Mouse (Mus musculus) embryonic facial prominence, embryonic 14.5 days (tissue): ENCODE results near the gene Ttc24. TPM values are rescaled to one million over a fixed set of nuclear protein-coding genes. Genes with fewer than 3 reads are reported as not detected.
A peak's percentile ranks its signal among the peaks of the same experiment; 100 is the strongest.

Experiments
- ATAC-seq: fragments of 200-750 bp; cut with Nextera tagmentation; 2 replicates; pipeline ENCODE4 v1.8.0; 2017; ENCODE audit warnings: low read depth, moderate number of reproducible peaks, moderate TSS enrichment
- DNase-seq: peaks from one replicate; pipeline ENCODE4 v3.0.0-alpha.2; 2015; ENCODE audit warnings: low spot score
- H3K27ac ChIP-seq: fragments of 300-500 bp; sonication (generic); replicated peaks from 2 replicates; pipeline ENCODE4 v1.5.1; 2014; ENCODE audit warnings: low read depth, mild to moderate bottlenecking, low read length, moderate library complexity
- H3K27me3 ChIP-seq: fragments of 300-500 bp; sonication (generic); replicated peaks from 2 replicates; pipeline ENCODE4 v1.6.1; 2014; ENCODE audit warnings: low read length; ENCODE audit not compliant: control insufficient read depth, insufficient read depth
- H3K36me3 ChIP-seq: fragments of 300-500 bp; sonication (generic); 2 replicates; pipeline ENCODE4 v1.6.1; 2014; ENCODE audit warnings: low read length, mixed read lengths; ENCODE audit not compliant: control insufficient read depth, insufficient read depth
- H3K4me1 ChIP-seq: fragments of 300-500 bp; sonication (generic); 2 replicates; pipeline ENCODE4 v1.6.1; 2014; ENCODE audit warnings: antibody characterized with exemption, low read length; ENCODE audit not compliant: control insufficient read depth, insufficient read depth
- H3K4me2 ChIP-seq: fragments of 300-500 bp; sonication (generic); 2 replicates; pipeline ENCODE4 v1.6.1; 2014; ENCODE audit warnings: low read depth, mild to moderate bottlenecking, low read length, moderate library complexity, mixed read lengths
- H3K4me3 ChIP-seq: fragments of 300-500 bp; sonication (generic); 2 replicates; pipeline ENCODE4 v1.5.1; 2014; ENCODE audit warnings: low read depth, mild to moderate bottlenecking, low read length
- H3K9ac ChIP-seq: fragments of 300-500 bp; sonication (generic); 2 replicates; pipeline ENCODE4 v1.6.1; 2014; ENCODE audit warnings: low read depth, mild to moderate bottlenecking, low read length, moderate library complexity, mixed read lengths
- H3K9me3 ChIP-seq: fragments of 300-500 bp; sonication (generic); 2 replicates; pipeline ENCODE4 v1.6.1; 2016; ENCODE audit warnings: low read length; ENCODE audit not compliant: control insufficient read depth
- WGBS: fragments of 180-500 bp; shearing (Covaris S2); extraction: QIAGEN DNeasy Blood & Tissue Kit; methylation state at CpG from one replicate; pipeline ENCODE4 v1.1.7; 2014; 5-methylcytosine and 5-hydroxymethylcytosine counted together
- polyA plus RNA-seq: library from polyadenylated mRNA; unstranded; fragments of >200 nt; fragmentation: Nextera tagmentation; extraction: Ambion mirVana; gene quantifications from 2 replicates; pipeline ENCODE4 v1.2.1, GENCODE M21; 2014

Ttc24 gene
- polyA plus RNA-seq = 0.17 and 0.31 TPM in 2 replicates

- H3K36me3 ChIP-seq = no peaks in the 10 kb centered on the region
- H3K9ac ChIP-seq = no peak within 1 kb of the TSS
- ATAC-seq = peak; percentile 77; the same call in 1 of the 2 replicates
- peak; percentile 39 for DNase-seq
- no peaks in the 10 kb centered on the region for H3K9me3 ChIP-seq
- 0 out of 2 replicates have a peak, but pooled peaks cover 7% of the 10 kb centered on the region for H3K4me1 ChIP-seq
- H3K27me3 ChIP-seq = no peaks in the 10 kb centered on the region
- no peak within 1 kb of the TSS for H3K4me3 ChIP-seq
- H3K4me2 ChIP-seq = no peak within 1 kb of the TSS
- H3K27ac ChIP-seq = no peak within 1 kb of the TSS
- WGBS = 72% methylated on average over 4 of the region's 4 CpGs
Observed at GRCm38 (mm10) chr3:88078204-88078603, at the start of gene Ttc24. Gene Ttc24 (minus strand): TSS chr3:88078304.

- Histone ChIP-seq H3K4me2 (no peak overlapping the region), H3K9me3 (no peaks in the 10 kb centered on the region), H3K4me1 (no peaks in the 10 kb centered on the region), H3K27me3 (no peaks in the 10 kb centered on the region), H3K36me3 (no peaks in the 10 kb centered on the region), H3K4me3 (no peak overlapping the region), H3K27ac (no peak overlapping the region), H3K9ac (no peak overlapping the region)
- ATAC-seq (no peak), DNase-seq (no peak)
- WGBS = 73% methylated on average over 3 of the region's 3 CpGs
Observed at GRCm38 (mm10) chr3:88127636-88128035, 49.5 kb upstream of the Ttc24 start.

GRCm38 (mm10) chr3:88126181-88126580 lies 48.1 kb upstream of the Ttc24 start:
- Histone ChIP-seq H3K27ac (no peak overlapping the region), H3K4me2 (no peak overlapping the region), H3K9me3 (no peaks in the 10 kb centered on the region), H3K4me1 (no peaks in the 10 kb centered on the region), H3K9ac (no peak overlapping the region), H3K4me3 (no peak overlapping the region), H3K36me3 (0 out of 2 replicates have a peak, but pooled peaks cover 1% of the 10 kb centered on the region), H3K27me3 (no peaks in the 10 kb centered on the region)
- DNase-seq (no peak), ATAC-seq (no peak)
- 73% methylated on average over 7 of the region's 7 CpGs for WGBS

GRCm38 (mm10) chr3:88125195-88125594 lies 47.1 kb upstream of the Ttc24 start:
- no peak overlapping the region for H3K4me2 ChIP-seq
- peaks cover 11% of the 10 kb centered on the region for H3K36me3 ChIP-seq
- ATAC-seq = no peak
- no peak overlapping the region for H3K4me3 ChIP-seq
- H3K27me3 ChIP-seq = no peaks in the 10 kb centered on the region
- 69% methylated on average over 4 of the region's 4 CpGs for WGBS
- H3K9ac ChIP-seq = no peak overlapping the region
- DNase-seq = no peak
- no peak overlapping the region for H3K27ac ChIP-seq
- no peaks in the 10 kb centered on the region for H3K4me1 ChIP-seq
- no peaks in the 10 kb centered on the region for H3K9me3 ChIP-seq

GRCm38 (mm10) chr3:88121164-88122131 lies 43.3 kb upstream of the Ttc24 start:
- Histone ChIP-seq H3K27me3 (no peaks in the 10 kb centered on the region), H3K4me1 (no peaks in the 10 kb centered on the region), H3K9me3 (no peaks in the 10 kb centered on the region), H3K4me3 (no peak overlapping the region), H3K4me2 (no peak overlapping the region), H3K9ac (no peak overlapping the region), H3K36me3 (peaks cover 37% of the 10 kb centered on the region), H3K27ac (no peak overlapping the region)
- DNase-seq = no peak
- no peak for ATAC-seq
- 78% methylated on average over 12 of the region's 14 CpGs for WGBS

GRCm38 (mm10) chr3:88120117-88120651 lies 42.1 kb upstream of the Ttc24 start:
- DNase-seq (no peak), ATAC-seq (no peak)
- 91% methylated on average over 19 of the region's 19 CpGs for WGBS
- H3K36me3 ChIP-seq = peaks cover 48% of the 10 kb centered on the region
- H3K4me1 ChIP-seq = no peaks in the 10 kb centered on the region
- H3K27ac ChIP-seq = no peak overlapping the region
- H3K9me3 ChIP-seq = no peaks in the 10 kb centered on the region
- no peak overlapping the region for H3K4me2 ChIP-seq
- no peak overlapping the region for H3K9ac ChIP-seq
- no peaks in the 10 kb centered on the region for H3K27me3 ChIP-seq
- no peak overlapping the region for H3K4me3 ChIP-seq

- H3K4me2 ChIP-seq = no peak overlapping the region
- H3K9me3 ChIP-seq = no peaks in the 10 kb centered on the region
- H3K36me3 ChIP-seq = peaks cover 74% of the 10 kb centered on the region
- no peak for DNase-seq
- no peaks in the 10 kb centered on the region for H3K27me3 ChIP-seq
- 96% methylated on average over 11 of the region's 12 CpGs for WGBS
- ATAC-seq = no peak
- no peak overlapping the region for H3K27ac ChIP-seq
- H3K4me1 ChIP-seq = no peaks in the 10 kb centered on the region
- no peak overlapping the region for H3K4me3 ChIP-seq
- H3K9ac ChIP-seq = no peak overlapping the region
Observed at GRCm38 (mm10) chr3:88114396-88114795, 36.3 kb upstream of the Ttc24 start.

GRCm38 (mm10) chr3:88109126-88109525 lies 31.0 kb upstream of the Ttc24 start:
- WGBS = 97% methylated on average over 6 of the region's 6 CpGs
- DNase-seq (no peak), ATAC-seq (no peak)
- H3K27me3 ChIP-seq = no peaks in the 10 kb centered on the region
- peaks cover 78% of the 10 kb centered on the region for H3K36me3 ChIP-seq
- H3K9me3 ChIP-seq = no peaks in the 10 kb centered on the region
- no peak overlapping the region for H3K27ac ChIP-seq
- no peaks in the 10 kb centered on the region for H3K4me1 ChIP-seq
- H3K4me3 ChIP-seq = no peak overlapping the region
- H3K4me2 ChIP-seq = no peak overlapping the region
- H3K9ac ChIP-seq = no peak overlapping the region
